Mouse (Mus musculus): Measurements from ENCODE around the gene Med25.
A peak's percentile ranks its signal among the peaks of the same experiment; 100 is the strongest.
"Not testable (repeated sequence)": the region's sequence is repeated elsewhere in the genome, so short reads cannot be mapped to it uniquely, and the experiment has no call there.

Gene Med25

GRCm38 (mm10) chr7:44891611-44892010 is 901 bp downstream of the Med25 start:
- DNase-seq, result no peak

- no peak for DNase-seq
Observed at GRCm38 (mm10) chr7:44890737-44891136, 1.8 kb downstream of the Med25 start.

- DNase-seq, result no peak
Observed at GRCm38 (mm10) chr7:44890180-44890579, 2.3 kb downstream of the Med25 start.

- DNase-seq, result no peak
Observed at GRCm38 (mm10) chr7:44888256-44889105, 4.0 kb downstream of the Med25 start.

GRCm38 (mm10) chr7:44886964-44887363 is 5.5 kb downstream of the Med25 start:
- no peak for DNase-seq

- DNase-seq, result no peak
Observed at GRCm38 (mm10) chr7:44884637-44885036, 7.9 kb downstream of the Med25 start.

- no peak for DNase-seq
Observed at GRCm38 (mm10) chr7:44883036-44883435, 9.5 kb downstream of the Med25 start.

GRCm38 (mm10) chr7:44877833-44878232 is 14.7 kb downstream of the Med25 start:
- no peak for DNase-seq

- DNase-seq, result not testable (repeated sequence)
Observed at GRCm38 (mm10) chr7:44871774-44872173, 20.7 kb downstream of the Med25 start.

- no peak for DNase-seq
Observed at GRCm38 (mm10) chr7:44871181-44871580, 21.3 kb downstream of the Med25 start.

GRCm38 (mm10) chr7:44870614-44871013 is 21.9 kb downstream of the Med25 start:
- DNase-seq, result no peak

GRCm38 (mm10) chr7:44869697-44870528 is 22.6 kb downstream of the Med25 start, which contains the start of gene Ptov1:
Gene Ptov1, minus strand, starts transcription at chr7:44869788.
- DNase-seq, result peak; percentile 88

- peak; percentile 73 for DNase-seq
Observed at GRCm38 (mm10) chr7:44868919-44869696, 23.4 kb downstream of the Med25 start.

GRCm38 (mm10) chr7:44868465-44868864 is 24.0 kb downstream of the Med25 start:
- no peak for DNase-seq

- no peak for DNase-seq
Observed at GRCm38 (mm10) chr7:44867802-44868201, 24.7 kb downstream of the Med25 start.

GRCm38 (mm10) chr7:44867010-44867702 is 25.4 kb downstream of the Med25 start:
- DNase-seq, result no peak

GRCm38 (mm10) chr7:44866276-44867009 is 26.1 kb downstream of the Med25 start:
- DNase-seq, result no peak

- peak; percentile 20 for DNase-seq
Observed at GRCm38 (mm10) chr7:44864595-44865542, 27.6 kb downstream of the Med25 start.

- no peak for DNase-seq
Observed at GRCm38 (mm10) chr7:44863982-44864494, 28.5 kb downstream of the Med25 start.

- no peak for DNase-seq
Observed at GRCm38 (mm10) chr7:44863210-44863609, 29.3 kb downstream of the Med25 start.

Measured in thymus, postnatal 4 days (tissue).